Mouse (Mus musculus): ENCODE results near the gene 9930111J21Rik1. TPM values are rescaled to one million over a fixed set of nuclear protein-coding genes. Genes with fewer than 3 reads are reported as not detected.
"Not testable (repeated sequence)": the region's sequence is repeated elsewhere in the genome, so short reads cannot be mapped to it uniquely, and the experiment has no call there.

Gene 9930111J21Rik1
- polyA plus RNA-seq (2016; fragmentation: Nextera tagmentation; extraction: Ambion mirVana): 0.10 and 0.47 TPM in 2 replicates

- not testable (repeated sequence) for H3K9ac ChIP-seq; H3K27me3 ChIP-seq; H3K9me3 ChIP-seq (replicated peaks); H3K36me3 ChIP-seq; H3K27ac ChIP-seq; H3K4me1 ChIP-seq; H3K4me3 ChIP-seq; ATAC-seq (ENCODE audit: low FRiP score); H3K4me2 ChIP-seq (replicated peaks)
- no CpG with 5 or more reads among the region's 3 CpGs for WGBS
Observed at GRCm38 (mm10) chr11:48979251-48979650, at the start of gene 9930111J21Rik1. Gene 9930111J21Rik1, minus strand, starts transcription at chr11:48979398.

GRCm38 (mm10) chr11:49012074-49012473 is 32.9 kb upstream of the 9930111J21Rik1 start:
- H3K27ac ChIP-seq; H3K4me2 ChIP-seq (replicated peaks); H3K4me1 ChIP-seq; H3K9ac ChIP-seq; ATAC-seq (ENCODE audit: low FRiP score); H3K27me3 ChIP-seq; H3K4me3 ChIP-seq; H3K9me3 ChIP-seq (replicated peaks); H3K36me3 ChIP-seq: not testable (repeated sequence)

- H3K4me1 ChIP-seq; H3K4me2 ChIP-seq (replicated peaks); H3K9me3 ChIP-seq (replicated peaks); H3K4me3 ChIP-seq; H3K27me3 ChIP-seq; H3K27ac ChIP-seq; ATAC-seq (ENCODE audit: low FRiP score); H3K9ac ChIP-seq; H3K36me3 ChIP-seq: not testable (repeated sequence)
- 57% methylated on average over 1 of the region's 1 CpGs for WGBS
Observed at GRCm38 (mm10) chr11:49006785-49007184, 27.6 kb upstream of the 9930111J21Rik1 start.

- H3K4me2 ChIP-seq (replicated peaks); H3K27me3 ChIP-seq; H3K9me3 ChIP-seq (replicated peaks); H3K27ac ChIP-seq; ATAC-seq (ENCODE audit: low FRiP score); H3K4me3 ChIP-seq; H3K36me3 ChIP-seq; H3K9ac ChIP-seq; H3K4me1 ChIP-seq: not testable (repeated sequence)
- 80% methylated on average over 2 of the region's 2 CpGs for WGBS
Observed at GRCm38 (mm10) chr11:49006317-49006716, 27.1 kb upstream of the 9930111J21Rik1 start.

- H3K4me1 ChIP-seq; H3K27ac ChIP-seq; ATAC-seq (ENCODE audit: low FRiP score); H3K36me3 ChIP-seq; H3K9ac ChIP-seq; H3K4me3 ChIP-seq; H3K4me2 ChIP-seq (replicated peaks); H3K27me3 ChIP-seq; H3K9me3 ChIP-seq (replicated peaks): not testable (repeated sequence)
- 71% methylated on average over 1 of the region's 1 CpGs for WGBS
Observed at GRCm38 (mm10) chr11:49000411-49000810, 21.2 kb upstream of the 9930111J21Rik1 start.

- not testable (repeated sequence) for H3K27ac ChIP-seq; H3K27me3 ChIP-seq; H3K9ac ChIP-seq; H3K4me2 ChIP-seq (replicated peaks); H3K4me1 ChIP-seq; H3K36me3 ChIP-seq; H3K9me3 ChIP-seq (replicated peaks); ATAC-seq (ENCODE audit: low FRiP score); H3K4me3 ChIP-seq
- 63% methylated on average over 2 of the region's 2 CpGs for WGBS
Observed at GRCm38 (mm10) chr11:48994018-48994417, 14.8 kb upstream of the 9930111J21Rik1 start, which contains the start of gene Tgtp1. Gene Tgtp1, minus strand, starts transcription at chr11:48994172.

GRCm38 (mm10) chr11:48993296-48993695 is 14.1 kb upstream of the 9930111J21Rik1 start:
- not testable (repeated sequence) for H3K4me2 ChIP-seq (replicated peaks); H3K9ac ChIP-seq; H3K9me3 ChIP-seq (replicated peaks); H3K4me3 ChIP-seq; H3K27me3 ChIP-seq; H3K4me1 ChIP-seq; H3K36me3 ChIP-seq; H3K27ac ChIP-seq; ATAC-seq (ENCODE audit: low FRiP score)
- WGBS: 59% methylated on average over 10 of the region's 10 CpGs

- not testable (repeated sequence) for H3K9me3 ChIP-seq (replicated peaks); H3K4me2 ChIP-seq (replicated peaks); H3K4me1 ChIP-seq; H3K36me3 ChIP-seq; H3K27ac ChIP-seq; H3K9ac ChIP-seq; H3K4me3 ChIP-seq; ATAC-seq (ENCODE audit: low FRiP score); H3K27me3 ChIP-seq
- WGBS: 69% methylated on average over 4 of the region's 4 CpGs
Observed at GRCm38 (mm10) chr11:48991740-48992520, 12.7 kb upstream of the 9930111J21Rik1 start, which contains the start of gene Gm12185. Gene Gm12185, minus strand, starts transcription at chr11:48992226.

GRCm38 (mm10) chr11:48989981-48990380 is 10.8 kb upstream of the 9930111J21Rik1 start:
- H3K36me3 ChIP-seq; H3K27ac ChIP-seq; H3K27me3 ChIP-seq; H3K4me3 ChIP-seq; H3K9me3 ChIP-seq (replicated peaks); ATAC-seq (ENCODE audit: low FRiP score); H3K4me1 ChIP-seq; H3K9ac ChIP-seq; H3K4me2 ChIP-seq (replicated peaks): not testable (repeated sequence)
- WGBS: 81% methylated on average over 2 of the region's 2 CpGs

GRCm38 (mm10) chr11:48988219-48988618 is 9.0 kb upstream of the 9930111J21Rik1 start:
- not testable (repeated sequence) for H3K9me3 ChIP-seq (replicated peaks); H3K27me3 ChIP-seq; ATAC-seq (ENCODE audit: low FRiP score); H3K4me3 ChIP-seq; H3K27ac ChIP-seq; H3K9ac ChIP-seq; H3K36me3 ChIP-seq; H3K4me1 ChIP-seq; H3K4me2 ChIP-seq (replicated peaks)
- whole genome bisulfite sequencing: 88% methylated on average over 2 of the region's 3 CpGs

- H3K9me3 ChIP-seq (replicated peaks); H3K27ac ChIP-seq; H3K4me1 ChIP-seq; H3K36me3 ChIP-seq; H3K9ac ChIP-seq; ATAC-seq (ENCODE audit: low FRiP score); H3K4me3 ChIP-seq; H3K27me3 ChIP-seq; H3K4me2 ChIP-seq (replicated peaks): not testable (repeated sequence)
- WGBS: no CpG with 5 or more reads among the region's 3 CpGs
Observed at GRCm38 (mm10) chr11:48982848-48983247, 3.6 kb upstream of the 9930111J21Rik1 start.

GRCm38 (mm10) chr11:48980052-48980451 is 854 bp upstream of the 9930111J21Rik1 start:
- H3K9me3 ChIP-seq (replicated peaks); H3K4me3 ChIP-seq; H3K4me1 ChIP-seq; H3K4me2 ChIP-seq (replicated peaks); H3K36me3 ChIP-seq; H3K9ac ChIP-seq; H3K27ac ChIP-seq; H3K27me3 ChIP-seq; ATAC-seq (ENCODE audit: low FRiP score): not testable (repeated sequence)
- no CpG with 5 or more reads among the region's 5 CpGs for WGBS

- not testable (repeated sequence) for H3K4me3 ChIP-seq; H3K4me2 ChIP-seq (replicated peaks); ATAC-seq (ENCODE audit: low FRiP score); H3K9ac ChIP-seq; H3K36me3 ChIP-seq; H3K27ac ChIP-seq; H3K27me3 ChIP-seq; H3K4me1 ChIP-seq; H3K9me3 ChIP-seq (replicated peaks)
- WGBS: no CpG with 5 or more reads among the region's 1 CpGs
Observed at GRCm38 (mm10) chr11:48978240-48978939, 808 bp downstream of the 9930111J21Rik1 start, which contains the start of gene Olfr56. Gene Olfr56, plus strand, starts transcription at chr11:48978889.
